In genomic region chr13:49183161-49183560, GRCm38 (mm10) we compare ENCODE assay signal across 19 mouse cellular contexts. TPM values are rescaled to one million over a fixed set of nuclear protein-coding genes. Genes with fewer than 3 reads are reported as not detected.
DNase-seq lines count a peak whose midpoint lies in the region; ATAC-seq and TF ChIP-seq lines count a peak whose summit lies in the region.
"Had no signal": no experiment of that assay in that cellular context is flagged by ENCODE, and none has a peak within 500 bp of the region (broad histone marks: within the 10 kb centered on the region; RNA-seq: fewer than 3 reads in every experiment).

No protein-coding gene starts in this region.

- peak overlapping the region; percentile 63 for H3K27ac ChIP-seq in gastrocnemius, adult 2 months
- peak overlapping the region; percentile 36; the same call in 1 of the 2 replicates for H3K27ac ChIP-seq in heart, postnatal 0 days (ENCODE audit: low read depth)
- H3K27ac ChIP-seq in intestine, embryonic 16.5 days (ENCODE audit: low read length), result no peak overlapping the region
- H3K27ac ChIP-seq: forebrain, embryonic 15.5 days; kidney, postnatal 0 days; liver, embryonic 14.5 days; macrophage had no signal

- peaks cover 24% of the 10 kb centered on the region for H3K4me1 ChIP-seq in heart, postnatal 0 days (ENCODE audit: control insufficient read depth, insufficient read depth)
- peaks cover 26% of the 10 kb centered on the region for H3K4me1 ChIP-seq in intestine, embryonic 16.5 days (ENCODE audit: control insufficient read depth, insufficient read depth, low read length)

- no peaks in the 10 kb centered on the region for H3K36me3 ChIP-seq in heart, postnatal 0 days (replicated peaks; ENCODE audit: control insufficient read depth, insufficient read depth, low read length)
- H3K36me3 ChIP-seq in intestine, embryonic 16.5 days (ENCODE audit: control insufficient read depth, insufficient read depth, low read length), result no peaks in the 10 kb centered on the region
- H3K36me3 ChIP-seq: forebrain, embryonic 15.5 days had no signal

- no peak overlapping the region for H3K9ac ChIP-seq in heart, postnatal 0 days (replicated peaks; ENCODE audit: low read depth, low read length)
- peak overlapping the region; percentile 3 for H3K9ac ChIP-seq in intestine, embryonic 16.5 days (ENCODE audit: low read depth, low read length)
- H3K9ac ChIP-seq: forebrain, embryonic 15.5 days; liver, embryonic 14.5 days had no signal

- 30% methylated on average over 5 of the region's 5 CpGs for WGBS in heart, postnatal 0 days
- 40% methylated on average over 5 of the region's 5 CpGs for WGBS in intestine, embryonic 16.5 days

- no peak overlapping the region for H3K4me2 ChIP-seq in heart, postnatal 0 days (ENCODE audit: low read depth, low read length)
- no peak overlapping the region for H3K4me2 ChIP-seq in intestine, embryonic 16.5 days (ENCODE audit: low read depth, low read length)
- H3K4me2 ChIP-seq: forebrain, embryonic 15.5 days; midbrain, embryonic 11.5 days had no signal

- H3K27me3 ChIP-seq in heart, postnatal 0 days (ENCODE audit: control insufficient read depth, insufficient read depth, low read length), result no peaks in the 10 kb centered on the region
- no peaks in the 10 kb centered on the region for H3K27me3 ChIP-seq in intestine, embryonic 16.5 days (replicated peaks; ENCODE audit: control insufficient read depth, insufficient read depth, low read length)
- H3K27me3 ChIP-seq: forebrain, embryonic 15.5 days had no signal

- TF ChIP-seq CTCF in gastrocnemius, adult 2 months (IDR thresholded peaks at IDR 0.05), result no peak
- no peak for TF ChIP-seq CTCF in heart, postnatal 0 days (IDR thresholded peaks at IDR 0.05; ENCODE audit: low read depth)

- no peaks in the 10 kb centered on the region for H3K9me3 ChIP-seq in heart, postnatal 0 days (replicated peaks; ENCODE audit: control insufficient read depth, low read length)
- no peaks in the 10 kb centered on the region for H3K9me3 ChIP-seq in intestine, embryonic 16.5 days (ENCODE audit: control insufficient read depth, low read length)
- H3K9me3 ChIP-seq: forebrain, embryonic 15.5 days had no signal

- no peak for DNase-seq in gastrocnemius, adult 2 months
- DNase-seq in gastrocnemius, adult 8-10 months (ENCODE audit: low spot score in 2 of 2), result no peak
- DNase-seq in heart, postnatal 0 days (ENCODE audit: low spot score), result no peak
- DNase-seq in heart, postnatal 36 days, result no peak
- DNase-seq in brain, adult 2 months (ENCODE audit: low read depth, low spot score), result peak; percentile 46
- DNase-seq in right cerebral cortex, adult 2 months (ENCODE audit: low spot score in 2 of 2), result no peak
- DNase-seq in urinary bladder, postnatal 14 days (ENCODE audit: low spot score), result no peak
- DNase-seq: adrenal gland, postnatal 14 days; cerebellum, adult 2 months; spleen, adult 18-20 months; thymus, adult 18-20 months; thymus, postnatal 4 days had no signal

- ATAC-seq in heart, postnatal 0 days (ENCODE audit: insufficient read depth, low read depth), result no peak
- no peak for ATAC-seq in intestine, embryonic 16.5 days
- ATAC-seq: forebrain, embryonic 15.5 days; inflammation-experienced regulatory T-cells, adult 6 months had no signal

- intact Hi-C loops in gastrocnemius, adult 2 months (cut with DNase I), result no loop called here
- intact Hi-C loops in heart, postnatal 36 days (cut with DNase I), result no loop called here

- no peak overlapping the region for H3K4me3 ChIP-seq in gastrocnemius, adult 2 months
- H3K4me3 ChIP-seq in heart, postnatal 0 days (ENCODE audit: low read depth, low read length), result no peak overlapping the region
- H3K4me3 ChIP-seq in intestine, embryonic 16.5 days (ENCODE audit: low read length), result no peak overlapping the region
- H3K4me3 ChIP-seq: forebrain, embryonic 15.5 days had no signal

- no peak for TF ChIP-seq EP300 in heart, postnatal 0 days (IDR thresholded peaks at IDR 0.05; ENCODE audit: low read depth)

RNA-seq across cellular contexts. Expression of gene Ninj1, which starts 4.1 kb away (rescaled TPM):
- 10 to 100 TPM; 17.2 to 18.7 TPM for total RNA-seq in gastrocnemius, adult 2 months (2021)
- 10 to 100 TPM; 15.4 to 22.5 (median 19.0) TPM for total RNA-seq in gastrocnemius, adult 8-10 months (2022)
- total RNA-seq in heart, postnatal 0 days (2014; rRNA removed; ENCODE audit: low replicate concordance), result 75.3 and 102 TPM in 2 replicates
- polyA plus RNA-seq in heart, postnatal 0 days (2015; fragmentation: Nextera tagmentation; extraction: Ambion mirVana), result 94.6 and 97.2 TPM in 2 replicates
- 100 to 1,000 TPM; 110 to 136 TPM for total RNA-seq in heart, postnatal 36 days (2021)
- polyA plus RNA-seq in intestine, embryonic 16.5 days (2015; fragmentation: Nextera tagmentation; extraction: Ambion mirVana), result 60.0 and 63.3 TPM in 2 replicates

RNA-seq across cellular contexts. Expression of gene Card19, which starts 32.7 kb away (rescaled TPM):
- total RNA-seq in gastrocnemius, adult 2 months (2021), result 100 to 1,000 TPM; 113 to 123 TPM
- total RNA-seq in gastrocnemius, adult 8-10 months (2022), result 100 to 1,000 TPM; 121 to 134 (median 131) TPM
- 114 and 136 TPM in 2 replicates for total RNA-seq in heart, postnatal 0 days (2014; rRNA removed; ENCODE audit: low replicate concordance)
- polyA plus RNA-seq in heart, postnatal 0 days (2015; fragmentation: Nextera tagmentation; extraction: Ambion mirVana), result 188 TPM in 2 replicates
- 100 to 1,000 TPM; 152 to 164 TPM for total RNA-seq in heart, postnatal 36 days (2021)
- polyA plus RNA-seq in intestine, embryonic 16.5 days (2015; fragmentation: Nextera tagmentation; extraction: Ambion mirVana), result 53.2 and 58.8 TPM in 2 replicates

RNA-seq across cellular contexts. Expression of gene Wnk2, which starts 35.3 kb away (rescaled TPM):
- total RNA-seq in gastrocnemius, adult 2 months (2021), result 10 to 100 TPM; 58.9 to 99.2 TPM
- total RNA-seq in gastrocnemius, adult 8-10 months (2022), result 10 to 100 TPM; 81.6 to 86.2 (median 81.9) TPM
- total RNA-seq in heart, postnatal 0 days (2014; rRNA removed; ENCODE audit: low replicate concordance), result 5.4 and 5.5 TPM in 2 replicates
- 1.5 TPM in 2 replicates for polyA plus RNA-seq in heart, postnatal 0 days (2015; fragmentation: Nextera tagmentation; extraction: Ambion mirVana)
- total RNA-seq in heart, postnatal 36 days (2021), result 10 to 100 TPM; 75.0 to 77.2 TPM
- polyA plus RNA-seq in intestine, embryonic 16.5 days (2015; fragmentation: Nextera tagmentation; extraction: Ambion mirVana), result 2.9 and 3.5 TPM in 2 replicates
- polyA plus RNA-seq: inflammation-experienced regulatory T-cells, adult 6 months; macrophage had no signal
